Mouse (Mus musculus): ENCODE data around the gene Rreb1.
A peak's percentile ranks its signal among the peaks of the same experiment; 100 is the strongest.
"Not testable (repeated sequence)": the region's sequence is repeated elsewhere in the genome, so short reads cannot be mapped to it uniquely, and the experiment has no call there.

Rreb1 gene

DNA sequence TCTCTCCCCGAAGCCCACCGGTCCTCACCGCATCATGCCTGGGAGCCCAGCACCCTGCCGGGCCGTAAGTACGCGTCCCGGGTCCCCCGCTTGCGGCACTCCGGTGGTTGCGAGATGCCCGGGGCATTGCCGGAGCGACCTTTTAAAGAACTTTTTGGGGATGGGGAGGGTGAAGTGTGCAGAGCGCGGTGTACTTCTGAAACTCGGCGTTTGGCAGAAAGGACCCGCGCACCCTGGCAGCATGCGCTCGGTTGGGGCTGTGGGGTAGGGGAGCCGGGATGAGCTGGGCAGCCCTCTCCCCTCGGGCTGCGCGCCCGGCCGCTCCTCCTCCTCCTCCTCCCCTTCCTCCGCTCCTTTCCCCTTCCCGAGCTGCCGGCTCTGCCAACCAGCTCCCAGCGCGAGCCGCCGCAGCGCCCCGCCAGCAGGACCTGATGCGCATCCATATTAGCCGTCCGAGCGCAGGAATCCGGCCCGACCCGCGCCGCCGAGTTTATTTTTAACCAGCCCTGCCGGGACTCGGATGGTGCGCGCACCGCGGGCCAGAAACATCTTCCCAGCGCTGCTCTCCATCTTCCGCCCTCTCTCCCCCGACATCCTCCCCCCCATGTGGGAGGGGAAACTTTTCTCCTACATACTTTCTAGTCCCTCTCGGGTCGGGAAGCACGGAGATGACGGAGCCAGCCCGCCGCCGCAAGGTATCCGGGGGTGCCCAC, 48.2 kb downstream of the Rreb1 start:
- peak; percentile 65 to 71 for DNase-seq (ENCODE audit: low spot score in 2 of 2)

DNA sequence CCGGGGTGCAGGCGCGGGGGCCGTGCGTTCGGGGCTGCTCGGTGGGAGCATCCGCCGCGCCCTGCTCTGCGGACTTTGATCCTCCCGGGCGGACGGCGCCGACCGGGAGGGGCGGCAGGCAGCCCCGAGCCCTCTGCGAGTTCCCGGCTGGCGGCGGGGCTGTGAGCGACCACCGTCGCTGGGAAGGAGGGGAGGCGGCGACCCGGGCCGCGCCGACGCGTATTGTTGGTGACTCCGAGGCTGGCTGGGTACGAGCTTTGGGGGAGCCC, 48.7 kb downstream of the Rreb1 start:
- no peak for DNase-seq (ENCODE audit: low spot score in 2 of 2)

DNA sequence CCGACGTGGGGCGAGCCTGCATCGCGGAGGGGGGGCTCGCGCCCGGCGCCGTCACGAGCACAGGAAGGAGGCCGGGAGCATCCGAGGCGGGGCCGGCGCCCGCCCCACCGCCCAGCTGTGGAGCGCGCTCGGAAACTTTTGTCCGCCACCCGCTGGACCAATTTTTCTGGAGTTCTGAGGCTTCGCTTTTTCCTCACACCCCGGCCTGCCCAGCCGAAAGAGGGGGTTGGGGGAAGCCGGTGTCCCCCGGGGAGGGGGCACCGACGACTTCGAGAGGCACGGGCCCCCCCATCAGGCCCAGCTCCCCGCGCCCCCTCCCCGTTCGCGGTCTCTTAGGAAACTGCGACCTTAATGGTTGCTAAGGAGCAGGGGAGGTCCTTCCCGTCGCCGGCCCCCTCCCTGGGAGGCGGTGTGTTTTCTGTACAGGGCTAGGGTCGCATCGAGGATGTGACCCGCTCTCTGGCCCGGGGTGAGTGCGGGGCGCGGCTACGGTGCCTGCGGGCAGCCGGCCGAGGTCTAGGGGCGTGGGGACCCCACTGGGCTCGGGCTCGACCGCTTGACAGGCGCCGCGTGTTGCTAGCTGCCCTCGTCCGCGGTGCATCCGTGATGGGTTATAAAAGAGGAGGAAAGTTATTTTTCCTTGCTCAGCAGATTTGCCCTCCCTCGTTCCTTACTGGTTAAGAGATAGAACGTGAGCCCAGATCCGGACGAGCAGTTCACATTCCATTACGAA, 49.2 kb downstream of the Rreb1 start:
- peak; percentile 57 to 74 for DNase-seq (ENCODE audit: low spot score in 2 of 2)

GRCm38 (mm10) chr13:37827996-37828579, 49.9 kb downstream of the Rreb1 start:
- no peak for DNase-seq (ENCODE audit: low spot score in 2 of 2)

- DNase-seq (ENCODE audit: low spot score in 2 of 2): no peak
Observed at GRCm38 (mm10) chr13:37828928-37829327, 50.7 kb downstream of the Rreb1 start.

GRCm38 (mm10) chr13:37830256-37830655, 52.1 kb downstream of the Rreb1 start:
- no peak for DNase-seq (ENCODE audit: low spot score in 2 of 2)

- DNase-seq (ENCODE audit: low spot score in 2 of 2): no peak
Observed at GRCm38 (mm10) chr13:37830874-37831311, 52.7 kb downstream of the Rreb1 start.

GRCm38 (mm10) chr13:37832481-37832880, 54.3 kb downstream of the Rreb1 start:
- no peak for DNase-seq (ENCODE audit: low spot score in 2 of 2)

DNA sequence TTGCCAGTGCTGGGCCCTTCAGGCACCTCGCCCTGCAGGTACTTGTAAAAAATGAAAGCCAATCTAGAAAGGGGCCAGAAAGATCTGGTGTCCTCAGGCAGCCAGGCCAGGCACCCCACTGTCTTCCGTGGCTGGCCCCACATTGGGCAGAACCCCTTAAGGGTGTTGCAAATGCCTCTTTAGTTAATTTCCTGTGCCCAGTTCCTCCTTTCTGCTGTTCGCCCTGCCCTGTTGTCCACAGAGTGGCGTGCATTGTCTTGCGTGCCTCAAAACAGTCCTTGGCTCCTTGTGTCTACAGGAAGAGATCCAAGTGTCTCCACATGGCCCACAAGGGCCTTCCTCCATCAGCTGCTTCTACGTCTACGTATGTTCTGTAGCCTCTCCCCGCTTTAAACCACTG, 55.3 kb downstream of the Rreb1 start:
- peak; percentile 38 to 47 for DNase-seq (ENCODE audit: low spot score in 2 of 2)

DNA sequence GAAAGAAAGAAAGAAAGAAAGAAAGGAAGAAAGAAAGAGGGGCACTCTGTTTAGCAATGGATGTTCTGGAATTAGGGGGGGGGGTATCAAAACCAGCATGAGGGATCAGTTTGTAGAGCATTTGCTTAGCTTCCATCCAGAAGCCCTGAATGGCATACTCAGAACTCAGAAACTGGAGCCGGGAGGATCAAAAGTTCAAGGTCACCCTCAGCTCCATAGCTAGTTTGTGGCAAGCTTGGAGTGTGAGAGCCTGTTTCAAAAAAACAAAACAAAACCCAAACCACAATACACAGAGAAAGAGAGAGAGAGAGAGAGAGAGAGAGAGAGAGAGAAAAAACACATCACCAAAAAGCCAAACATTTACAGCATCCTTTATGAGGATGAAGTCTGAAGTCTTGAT, 57.1 kb downstream of the Rreb1 start:
- DNase-seq (ENCODE audit: low spot score in 2 of 2): no peak

DNA sequence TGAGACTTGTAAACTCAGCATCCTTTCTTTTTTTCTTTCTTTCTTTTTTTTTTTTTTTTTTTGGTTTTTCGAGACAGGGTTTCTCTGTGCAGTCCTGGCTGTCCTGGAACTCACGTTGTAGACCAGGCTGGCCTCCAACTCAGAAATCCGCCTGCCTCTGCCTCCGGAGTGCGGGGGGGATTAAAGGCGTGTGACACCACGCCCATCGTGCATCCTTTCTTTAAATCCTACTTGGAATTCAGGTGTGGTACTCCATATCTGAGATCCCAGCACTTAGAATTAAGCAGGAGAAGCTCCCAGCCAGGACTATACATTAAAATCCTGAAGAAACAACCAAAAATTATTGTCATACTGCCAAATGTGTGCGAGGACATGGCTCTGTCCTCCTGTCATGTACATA, 57.6 kb downstream of the Rreb1 start:
- DNase-seq (ENCODE audit: low spot score in 2 of 2): not testable (repeated sequence)

- DNase-seq (ENCODE audit: low spot score in 2 of 2): no peak
Observed at GRCm38 (mm10) chr13:37837372-37837771, 59.2 kb downstream of the Rreb1 start.

DNA sequence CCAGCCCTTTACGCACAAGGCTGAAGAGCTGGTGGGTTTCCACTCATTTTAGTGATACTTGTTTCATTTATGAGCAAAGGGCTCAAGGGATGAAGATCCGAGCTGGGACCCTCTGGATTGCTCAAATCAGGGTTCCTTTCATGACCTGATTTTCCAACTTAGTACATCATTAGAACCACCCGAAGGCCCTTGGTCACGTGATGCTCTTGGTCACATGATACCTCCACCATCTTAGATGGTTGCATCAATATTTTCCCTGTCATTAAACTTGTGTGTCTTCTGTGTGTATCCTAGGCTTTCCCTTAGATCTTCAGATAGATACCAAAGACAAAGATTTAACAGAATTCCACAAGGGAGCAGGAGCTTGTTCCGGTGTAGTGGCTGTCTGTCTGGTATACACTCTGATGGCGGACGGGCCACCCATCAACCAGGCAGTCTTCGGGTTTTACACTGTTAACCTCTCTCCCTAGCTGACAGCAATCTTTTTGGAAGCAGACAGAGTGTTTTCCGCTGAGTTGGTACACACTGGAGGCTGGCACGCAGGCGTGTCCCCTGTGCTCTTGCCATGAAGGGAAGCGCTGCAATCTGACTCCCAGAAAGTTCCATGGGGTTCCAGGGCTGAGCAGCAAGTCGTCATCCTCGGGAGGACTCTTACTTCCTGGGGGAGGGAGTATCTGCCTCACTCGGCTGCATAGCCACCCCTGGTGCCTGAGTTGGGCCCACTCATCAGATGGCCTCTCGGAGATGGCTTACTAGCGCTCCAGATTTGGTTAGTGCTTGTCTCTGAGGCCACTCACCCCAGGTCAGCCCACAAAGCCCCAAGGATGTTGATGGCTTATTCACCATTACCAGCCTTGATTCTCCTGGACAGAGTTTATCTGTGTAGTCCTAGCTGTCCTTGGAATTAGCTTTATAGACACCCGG, 60.3 kb downstream of the Rreb1 start:
- no peak for DNase-seq (ENCODE audit: low spot score in 2 of 2)

GRCm38 (mm10) chr13:37843241-37843640, 65.0 kb downstream of the Rreb1 start:
- no peak for DNase-seq (ENCODE audit: low spot score in 2 of 2)

DNA sequence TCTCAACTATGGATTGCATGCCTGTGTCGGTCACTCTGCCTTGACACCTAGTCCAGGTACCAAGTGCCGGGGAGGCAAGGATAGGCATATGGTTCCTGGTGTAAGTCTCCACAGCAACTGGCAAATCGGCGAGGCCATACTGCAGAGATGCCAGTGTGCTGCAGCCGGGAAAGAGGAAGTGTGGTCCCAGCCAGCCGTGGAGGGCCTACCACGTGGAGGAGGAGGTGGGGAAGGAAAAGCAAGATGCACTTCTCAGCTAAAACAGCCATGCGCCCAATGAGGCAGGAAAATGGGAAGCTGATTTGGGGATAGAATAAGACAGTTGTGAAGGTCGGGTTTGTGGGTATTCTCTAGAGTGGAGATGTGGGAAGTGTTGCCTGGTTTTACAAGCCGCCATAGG, 65.6 kb downstream of the Rreb1 start:
- DNase-seq (ENCODE audit: low spot score in 2 of 2): peak in 1 of 2 experiments; percentile 38

DNA sequence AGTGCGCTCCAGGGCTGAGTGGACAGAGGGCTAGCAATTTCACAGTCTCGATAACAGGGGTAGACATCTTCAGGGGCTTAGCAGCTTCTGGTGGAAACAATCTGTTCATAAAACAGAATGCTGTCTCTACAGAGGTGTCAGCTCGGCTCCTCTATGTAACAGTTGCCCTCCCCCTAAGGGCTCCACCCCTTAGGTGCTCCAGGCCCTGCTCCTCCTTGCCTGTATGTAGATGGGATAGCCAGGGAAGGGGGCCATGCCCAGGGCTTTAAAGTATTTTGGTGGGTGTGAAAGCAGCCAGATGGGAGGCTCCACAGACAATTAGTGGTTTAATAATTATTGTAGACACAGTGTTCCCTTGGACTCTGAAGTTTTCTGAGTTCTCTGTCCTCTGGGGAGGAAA, 67.0 kb downstream of the Rreb1 start:
- no peak for DNase-seq (ENCODE audit: low spot score in 2 of 2)

DNA sequence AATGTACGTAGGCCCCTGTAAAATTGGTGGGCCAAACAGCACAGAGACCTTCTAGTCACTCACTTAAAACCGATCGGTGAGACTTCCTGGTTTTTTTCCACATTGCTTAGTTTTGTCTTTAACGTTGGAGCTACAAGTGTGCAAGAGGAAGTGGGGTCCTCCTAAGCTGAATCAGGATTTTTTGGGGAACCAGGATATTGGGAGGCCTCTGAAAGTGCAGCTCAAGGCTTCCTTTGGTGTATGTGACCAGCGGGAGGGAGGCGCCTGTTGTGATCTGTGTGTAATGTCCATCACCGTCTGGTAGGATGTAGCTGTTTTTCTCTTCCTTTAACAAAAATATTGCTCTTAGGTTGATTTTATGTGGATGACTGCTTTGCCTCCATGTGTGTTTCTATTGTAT, 67.4 kb downstream of the Rreb1 start:
- no peak for DNase-seq (ENCODE audit: low spot score in 2 of 2)

DNA sequence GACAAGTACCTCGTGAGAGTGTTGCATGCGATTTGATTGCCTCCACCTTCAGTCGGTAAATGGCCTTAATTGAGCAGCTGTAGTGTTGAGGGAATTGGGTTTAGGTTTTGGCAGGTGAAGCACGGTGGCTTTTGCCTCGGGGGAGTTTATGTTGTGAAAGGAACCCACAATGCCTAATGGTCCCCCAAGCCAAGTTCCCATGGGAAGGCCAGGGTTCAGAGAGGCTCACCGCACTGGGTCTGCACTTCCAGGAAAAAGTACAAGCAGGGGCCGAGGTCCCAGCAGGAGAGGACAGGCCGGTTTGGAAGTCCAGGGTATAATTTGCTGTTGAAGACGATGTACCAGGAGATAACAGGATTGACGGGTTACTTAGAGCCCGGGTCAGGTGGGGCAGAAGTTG, 68.3 kb downstream of the Rreb1 start:
- DNase-seq (ENCODE audit: low spot score in 2 of 2): no peak

DNA sequence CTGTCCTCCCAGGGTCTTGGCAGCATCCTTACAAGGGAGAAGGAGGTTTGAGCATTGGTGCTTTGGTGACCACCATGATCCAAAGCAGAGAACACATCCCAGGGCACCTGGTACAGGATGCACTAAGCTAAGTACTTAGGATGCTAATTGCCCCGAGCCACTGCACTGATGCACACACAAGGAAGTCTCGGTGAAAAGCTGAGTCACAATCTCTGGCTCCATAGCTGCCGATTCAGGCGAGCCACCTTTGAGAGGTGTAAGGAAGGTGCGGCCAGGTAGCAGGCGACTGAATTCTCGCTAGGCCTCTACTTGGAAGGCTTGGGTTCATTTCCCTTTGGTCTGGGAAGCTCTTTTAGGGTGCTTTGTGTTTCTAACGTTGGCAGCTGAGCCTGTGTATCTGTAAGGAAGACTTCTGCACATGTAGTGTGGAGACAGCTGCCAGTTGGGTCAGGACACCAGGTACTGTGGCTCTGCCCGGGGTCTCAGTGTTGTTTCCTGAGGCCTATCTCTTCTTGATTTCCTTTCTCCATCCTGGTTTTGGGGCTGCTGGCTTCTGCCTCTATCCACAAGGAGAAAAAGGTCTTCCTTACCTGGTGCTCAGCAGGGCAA, 68.9 kb downstream of the Rreb1 start:
- DNase-seq (ENCODE audit: low spot score in 2 of 2): no peak

GRCm38 (mm10) chr13:37847601-37848358, 69.6 kb downstream of the Rreb1 start:
- no peak for DNase-seq (ENCODE audit: low spot score in 2 of 2)

DNA sequence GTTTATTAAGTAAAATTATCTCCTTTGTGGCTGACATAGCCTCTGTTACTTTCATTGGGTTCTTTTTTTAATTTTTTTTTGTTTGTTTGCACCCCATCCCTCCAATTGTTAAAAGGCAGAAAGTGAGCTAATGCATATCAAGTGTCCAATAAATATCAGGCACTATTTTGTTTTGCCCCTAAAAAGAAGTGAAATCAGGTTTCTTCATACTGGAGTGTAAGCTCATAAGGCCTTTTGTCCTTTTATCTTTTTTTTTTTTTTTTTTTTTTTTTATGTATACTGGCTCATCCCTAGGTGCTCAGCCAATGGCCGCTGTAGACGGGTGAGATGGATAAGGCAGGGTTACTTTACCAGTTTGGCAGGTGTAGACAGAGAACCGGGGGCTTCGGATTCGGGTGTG, 70.2 kb downstream of the Rreb1 start:
- DNase-seq (ENCODE audit: low spot score in 2 of 2): no peak
